Mouse (Mus musculus) naive thymus-derived CD4-positive, alpha-beta T cell, adult 2 months (primary cell): Measurements from ENCODE around the gene Asxl1.

Source experiments
- DNase-seq: peaks from one replicate; pipeline ENCODE4 v3.0.0-alpha.2; 2011; ENCODE audit warnings: low read depth

Gene Asxl1

DNA sequence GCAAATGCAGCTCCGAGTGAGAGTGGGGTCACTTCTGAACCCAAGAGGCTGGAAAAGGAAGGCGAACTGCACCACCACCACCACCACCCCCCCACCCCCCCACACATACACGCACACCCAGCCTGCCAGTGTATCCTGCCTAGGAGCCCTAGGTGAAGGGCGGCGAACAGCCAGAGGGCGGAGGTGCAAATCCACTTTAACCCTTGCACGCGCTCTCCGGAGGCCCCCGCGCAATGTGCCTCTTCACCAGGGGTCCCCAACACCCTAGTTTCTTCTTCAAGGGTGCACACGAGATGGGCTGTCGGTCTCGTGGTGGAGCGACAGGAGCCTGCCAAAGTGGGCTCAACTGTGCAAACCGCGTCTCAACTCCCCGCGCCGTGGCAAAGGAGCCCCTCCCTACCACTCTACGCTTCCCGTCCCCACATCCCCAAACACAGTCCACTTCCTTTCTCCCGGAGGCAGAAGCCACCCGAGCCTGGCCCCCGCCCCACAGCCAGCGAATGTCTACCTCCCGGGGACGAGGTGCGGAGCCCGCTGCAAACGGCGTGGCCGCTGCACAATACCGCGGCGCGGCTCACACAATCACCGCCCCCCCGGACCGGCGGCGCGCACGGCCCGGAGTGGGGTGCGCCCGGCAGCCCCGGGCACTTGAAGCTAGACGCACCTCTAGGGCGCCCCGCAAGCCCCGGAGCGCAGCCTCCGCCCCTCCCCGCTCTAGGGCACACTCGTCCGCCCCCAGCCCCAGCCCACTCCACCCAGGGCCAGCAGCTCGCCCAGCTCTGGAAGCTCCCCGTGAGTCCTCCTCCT, 98.0 kb downstream of the Asxl1 start:
- peak; percentile 42 for DNase-seq

DNA sequence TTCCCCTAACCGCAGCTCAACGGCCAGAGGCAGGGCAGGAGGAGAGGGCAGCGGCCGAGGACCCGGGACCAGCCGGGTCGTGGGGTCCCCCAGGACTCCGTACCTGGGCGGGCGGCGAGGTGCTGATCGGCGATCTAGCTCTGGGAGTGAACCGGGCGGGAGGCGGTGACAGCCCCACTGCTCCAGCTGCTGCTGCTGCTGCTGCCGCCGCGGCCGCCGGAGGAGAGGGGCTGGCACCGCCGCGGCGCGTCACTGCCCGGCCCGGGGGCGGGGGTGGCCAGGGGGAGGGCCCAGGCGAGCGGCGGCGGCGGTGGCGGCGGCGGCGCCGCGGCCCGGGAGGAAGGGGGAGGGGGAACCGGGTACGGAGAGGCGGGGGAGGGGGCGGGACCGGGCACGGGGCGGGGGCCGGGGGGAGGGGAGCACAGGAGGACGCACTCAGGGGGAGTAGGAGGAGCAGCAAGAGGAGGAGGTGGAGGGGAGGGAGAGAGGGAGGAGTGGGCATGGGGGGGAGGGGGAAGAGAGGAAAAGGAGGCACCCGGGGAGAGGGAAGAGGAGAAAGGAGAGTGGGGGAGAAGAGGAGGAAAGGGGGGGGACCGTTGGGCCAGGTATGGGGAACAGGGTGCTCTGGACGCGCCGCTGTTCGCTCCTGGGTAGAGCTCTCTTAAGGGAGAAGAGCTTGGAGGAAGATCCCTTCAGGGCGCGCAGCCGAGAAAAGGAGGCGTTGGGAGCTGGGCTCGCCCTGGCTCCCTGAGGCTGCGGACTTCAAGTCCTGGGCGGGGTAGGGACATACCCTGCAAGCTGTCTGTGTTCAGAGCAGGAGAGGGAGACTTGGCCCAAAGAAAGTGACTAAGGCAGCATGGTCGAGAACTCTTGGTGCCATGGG, 98.9 kb downstream of the Asxl1 start:
- DNase-seq: peak; percentile 62

DNA sequence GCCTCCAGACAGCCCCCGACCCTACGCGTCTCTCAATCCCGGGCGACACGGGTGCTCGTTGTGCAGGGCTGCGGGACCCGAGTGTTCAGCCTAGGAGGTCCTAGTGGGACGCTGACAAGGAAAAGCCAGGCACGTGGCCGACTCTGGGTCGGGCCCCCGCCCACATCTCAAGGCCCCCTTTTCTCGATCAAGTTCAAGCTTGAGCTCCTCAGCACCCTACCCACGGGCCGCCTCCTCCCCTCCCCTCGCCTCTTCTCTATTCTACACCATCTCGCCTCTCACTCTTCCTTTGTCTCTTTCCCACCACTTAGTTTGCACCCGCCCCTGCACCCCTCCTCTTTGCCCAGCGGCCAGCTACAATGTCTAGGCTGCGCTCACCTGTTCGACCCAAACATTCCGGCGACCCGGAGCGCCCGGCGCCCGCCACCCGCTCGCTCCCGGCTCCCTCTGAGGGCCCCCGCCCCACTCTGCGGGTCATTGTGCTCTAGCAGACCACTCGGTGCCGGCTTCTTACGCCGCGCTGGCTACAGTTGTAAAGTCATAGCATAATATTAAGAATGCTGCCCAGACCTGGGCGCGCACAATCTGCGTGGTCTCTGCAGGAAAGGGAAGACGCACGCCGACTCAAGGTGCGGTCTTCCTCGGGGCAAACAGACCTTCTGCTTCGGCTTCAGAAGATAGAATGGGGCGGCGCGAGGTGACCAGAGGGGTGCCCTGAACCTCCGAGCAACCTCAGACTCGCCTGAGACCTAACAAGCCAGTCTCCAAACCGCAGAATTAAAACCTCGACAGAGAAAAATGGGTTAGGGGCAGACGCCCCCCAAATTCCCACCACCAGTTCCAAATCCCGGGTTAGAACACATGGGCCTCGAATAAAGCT, 99.7 kb downstream of the Asxl1 start:
- DNase-seq: peak; percentile 34

DNA sequence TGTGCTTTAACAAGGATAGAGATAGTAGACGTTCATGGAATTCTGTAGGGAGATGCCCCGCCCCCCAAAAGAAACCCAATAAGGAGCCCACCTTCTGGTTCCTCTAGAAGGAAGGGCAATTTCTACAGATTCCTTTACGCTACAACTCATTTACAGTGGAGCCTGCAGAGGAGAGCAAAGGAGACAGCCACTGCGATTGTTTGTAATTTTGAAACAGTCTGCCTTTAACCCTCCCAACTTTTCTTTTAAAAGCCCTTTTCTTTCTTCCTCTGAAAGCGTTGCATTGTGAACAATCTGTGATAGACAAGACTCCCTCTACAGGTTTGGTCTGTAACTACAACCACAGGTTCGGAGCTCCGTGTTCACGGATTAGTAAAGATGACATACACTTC, 100.4 kb downstream of the Asxl1 start:
- DNase-seq: peak; percentile 85

DNA sequence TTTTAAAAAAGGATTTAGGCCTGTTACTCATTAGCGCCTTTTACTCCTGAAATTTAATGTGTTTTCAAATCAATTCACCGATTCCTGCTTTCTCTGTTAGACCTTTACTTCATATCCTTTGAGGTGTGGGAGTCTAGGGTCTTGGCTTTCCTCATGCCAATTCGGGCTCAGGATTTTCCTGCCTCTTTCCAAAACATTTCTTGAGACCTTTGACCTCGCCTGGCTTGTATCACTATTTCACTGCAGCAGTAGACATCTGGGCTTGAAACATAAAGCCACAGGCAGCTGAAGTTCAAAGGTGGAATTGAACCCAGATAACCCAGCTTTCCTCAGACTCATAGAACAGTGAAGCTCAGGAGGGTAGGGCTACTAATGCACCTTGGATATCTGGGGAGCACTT, 100.8 kb downstream of the Asxl1 start:
- DNase-seq: no peak

DNA sequence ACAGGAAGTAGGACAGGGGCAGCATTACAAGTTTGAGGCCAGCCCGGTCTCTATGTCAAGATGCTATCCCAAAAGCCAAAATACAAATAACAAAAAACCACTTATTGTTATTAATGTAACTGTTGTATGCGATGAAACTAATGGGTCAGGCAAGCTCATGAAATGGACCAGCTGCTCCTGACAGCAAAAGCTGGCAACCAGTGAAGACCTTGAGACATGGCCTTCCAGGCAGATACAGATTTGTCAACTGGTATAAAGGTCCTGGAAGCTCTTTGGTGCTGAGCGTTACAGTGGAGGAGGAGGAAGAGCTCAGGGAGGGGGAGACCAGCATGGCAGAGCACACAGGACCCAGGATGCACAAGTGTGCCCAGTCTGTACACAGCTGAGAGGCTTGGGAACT, 102.1 kb downstream of the Asxl1 start:
- DNase-seq: no peak

DNA sequence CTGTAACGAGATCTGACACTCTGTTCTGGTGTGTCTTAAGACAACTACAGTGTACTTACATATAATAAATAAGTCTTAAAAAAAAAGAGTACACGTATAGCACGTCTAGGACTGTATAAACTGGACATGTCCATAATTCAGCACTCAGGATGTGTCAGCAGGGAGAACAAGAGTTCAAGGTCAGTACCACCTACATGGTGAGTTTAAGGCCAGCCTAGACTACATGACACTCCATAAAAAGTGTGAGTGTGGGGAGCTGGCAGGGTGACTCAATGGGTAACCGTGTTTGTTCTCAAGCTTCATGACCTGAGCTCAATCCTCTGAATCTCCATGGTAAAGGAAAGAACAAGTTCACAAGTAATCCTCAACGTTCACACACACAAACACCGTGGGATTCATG, 102.9 kb downstream of the Asxl1 start:
- no peak for DNase-seq
